Mouse (Mus musculus): ENCODE measurements around the gene Hist1h4h.

DNA sequence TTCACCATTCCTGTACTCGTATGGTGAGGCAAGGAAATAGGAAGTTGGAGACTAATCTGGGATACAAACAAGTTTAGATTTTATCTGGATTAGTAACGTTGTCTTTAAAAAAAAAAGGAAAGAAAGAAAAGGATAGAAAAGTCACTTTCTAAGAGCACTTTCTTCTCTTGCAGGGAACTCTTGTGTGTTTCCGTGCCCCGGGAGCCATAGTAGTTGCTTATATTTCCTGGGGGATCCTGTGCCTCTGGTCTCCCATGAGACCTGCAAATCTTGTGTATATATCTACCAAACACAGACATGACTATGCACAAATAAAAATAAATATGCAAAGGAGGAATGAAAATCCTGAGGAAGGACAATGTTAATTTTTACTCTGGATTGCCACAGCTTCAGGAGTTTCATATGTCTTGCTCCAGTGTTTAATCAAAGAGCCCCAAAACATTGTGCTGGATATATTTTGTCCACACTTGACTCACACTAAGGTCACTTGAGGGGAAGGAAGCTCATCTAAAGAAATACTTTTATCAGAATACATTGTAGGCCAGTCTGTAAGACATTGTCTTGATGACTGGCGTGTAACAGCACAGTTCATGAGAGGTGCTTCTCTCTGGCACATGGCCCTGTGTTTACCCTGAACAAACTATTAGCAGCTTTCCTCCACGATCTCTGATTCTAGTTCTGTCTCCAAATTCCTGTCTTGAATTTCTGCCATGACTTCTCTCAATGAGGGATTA is 46.2 kb downstream of the Hist1h4h start:
- TF ChIP-seq CTCF (IDR thresholded peaks at IDR 0.05) (no peak), EP300 (IDR thresholded peaks at IDR 0.05; ENCODE audit: insufficient read depth, low read depth, low read length) (no peak)
